Mouse (Mus musculus): Measurements from ENCODE around the gene Fzr1. TPM values are rescaled to one million over a fixed set of nuclear protein-coding genes. Genes with fewer than 3 reads are reported as not detected.
A peak's percentile ranks its signal among the peaks of the same experiment; 100 is the strongest.

Fzr1 gene
- polyA plus RNA-seq, 1 experiment = 61.6 TPM

GRCm38 (mm10) chr10:81385603-81386306 is 7.4 kb upstream of the Fzr1 start:
- peaks cover 33% of the 10 kb centered on the region for H3K79me2 ChIP-seq (ENCODE audit: control insufficient read depth, insufficient read depth)
- TF ChIP-seq MAX (IDR thresholded peaks at IDR 0.05) (no peak), CTCF (IDR thresholded peaks at IDR 0.05; ENCODE audit: control insufficient read depth, insufficient read depth, insufficient read length) (no peak), FOSL1 (IDR thresholded peaks at IDR 0.05; ENCODE audit: insufficient read depth, low read length, poor library complexity, severe bottlenecking) (no peak), MYOD1 (IDR thresholded peaks at IDR 0.05; ENCODE audit: control insufficient read depth, insufficient read length, low read depth) (no peak), USF1 (IDR thresholded peaks at IDR 0.05; ENCODE audit: low read depth) (no peak), CEBPB (IDR thresholded peaks at IDR 0.05; ENCODE audit: low read depth) (no peak), MYOG (IDR thresholded peaks at IDR 0.05; ENCODE audit: control insufficient read depth, extremely low read depth, insufficient read length) (no peak)

DNA sequence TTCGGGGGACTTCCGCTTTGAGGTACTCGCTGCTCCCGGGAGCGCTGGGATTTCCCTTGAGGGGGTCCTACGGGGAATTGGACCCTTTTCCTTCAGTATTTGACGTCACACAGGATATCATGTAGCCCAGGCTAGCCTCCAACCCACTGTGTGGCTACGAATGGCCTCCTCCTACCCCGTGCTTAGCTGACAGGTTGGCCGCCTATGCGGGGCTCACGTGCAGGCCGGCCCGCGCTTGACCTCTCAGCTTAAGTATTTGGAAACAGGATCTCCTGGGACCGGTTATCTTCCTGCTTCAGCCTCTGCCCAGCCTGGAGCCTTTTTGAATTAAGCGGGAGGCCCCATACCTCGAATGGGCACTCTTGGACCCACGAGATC is 6.3 kb upstream of the Fzr1 start:
- Histone ChIP-seq H3K79me3 (ENCODE audit: low read depth) (peaks cover 25% of the 10 kb centered on the region), H3K36me3 (ENCODE audit: control insufficient read depth, insufficient read depth) (peaks cover 33% of the 10 kb centered on the region), H3K79me2 (ENCODE audit: control insufficient read depth, insufficient read depth) (peaks cover 33% of the 10 kb centered on the region), H3K4me3 (ENCODE audit: insufficient read depth, poor library complexity, severe bottlenecking) (peak overlapping the region; percentile 100), H3ac (ENCODE audit: control insufficient read depth, insufficient read length, low read depth) (peak overlapping the region; percentile 89), H3K27me3 (ENCODE audit: control insufficient read depth, insufficient read depth, insufficient read length) (no peaks in the 10 kb centered on the region)
- TF ChIP-seq USF1 (IDR thresholded peaks at IDR 0.05; ENCODE audit: low read depth) = no peak
- no peak for TF ChIP-seq FOSL1 (IDR thresholded peaks at IDR 0.05; ENCODE audit: insufficient read depth, low read length, poor library complexity, severe bottlenecking)
- TF ChIP-seq MAX (IDR thresholded peaks at IDR 0.05) = no peak
- no peak for TF ChIP-seq CTCF (IDR thresholded peaks at IDR 0.05; ENCODE audit: control insufficient read depth, insufficient read depth, insufficient read length)
- no peak for TF ChIP-seq MYOG (IDR thresholded peaks at IDR 0.05; ENCODE audit: control insufficient read depth, extremely low read depth, insufficient read length)
- TF ChIP-seq CEBPB (IDR thresholded peaks at IDR 0.05; ENCODE audit: low read depth) = no peak
- TF ChIP-seq MYOD1 (IDR thresholded peaks at IDR 0.05; ENCODE audit: control insufficient read depth, insufficient read length, low read depth) = no peak

More at GRCm38 (mm10) chr10:81385603-81386306, 7.4 kb upstream of the Fzr1 start:
- peaks cover 25% of the 10 kb centered on the region for H3K79me3 ChIP-seq (ENCODE audit: low read depth)
- H3K27me3 ChIP-seq (ENCODE audit: control insufficient read depth, insufficient read depth, insufficient read length) = no peaks in the 10 kb centered on the region
- H3K36me3 ChIP-seq (ENCODE audit: control insufficient read depth, insufficient read depth) = peaks cover 34% of the 10 kb centered on the region
- H3K4me3 ChIP-seq (ENCODE audit: insufficient read depth, poor library complexity, severe bottlenecking) = peak overlapping the region; percentile 100
- peak overlapping the region; percentile 89 for H3ac ChIP-seq (ENCODE audit: control insufficient read depth, insufficient read length, low read depth)

GRCm38 (mm10) chr10:81383802-81384604 is 5.7 kb upstream of the Fzr1 start, which contains the start of the genes Dohh and Gm48551:
Gene Dohh, plus strand, starts transcription at chr10:81384428.
Gene Gm48551, plus strand, starts transcription at chr10:81384466.
- Histone ChIP-seq H3ac (ENCODE audit: control insufficient read depth, insufficient read length, low read depth) (peak within 1 kb of the TSS; percentile 89), H3K27me3 (ENCODE audit: control insufficient read depth, insufficient read depth, insufficient read length) (no peaks in the 10 kb centered on the region), H3K36me3 (ENCODE audit: control insufficient read depth, insufficient read depth) (peaks cover 28% of the 10 kb centered on the region), H3K79me3 (ENCODE audit: low read depth) (peaks cover 25% of the 10 kb centered on the region), H3K4me3 (ENCODE audit: insufficient read depth, poor library complexity, severe bottlenecking) (peak within 1 kb of the TSS; percentile 100), H3K79me2 (ENCODE audit: control insufficient read depth, insufficient read depth) (peaks cover 33% of the 10 kb centered on the region)
- no peak for TF ChIP-seq FOSL1 (IDR thresholded peaks at IDR 0.05; ENCODE audit: insufficient read depth, low read length, poor library complexity, severe bottlenecking)
- peak; percentile 89 for TF ChIP-seq MAX (IDR thresholded peaks at IDR 0.05)
- no peak for TF ChIP-seq MYOG (IDR thresholded peaks at IDR 0.05; ENCODE audit: control insufficient read depth, extremely low read depth, insufficient read length)
- TF ChIP-seq CTCF (IDR thresholded peaks at IDR 0.05; ENCODE audit: control insufficient read depth, insufficient read depth, insufficient read length) = no peak
- peak; percentile 100 for TF ChIP-seq USF1 (IDR thresholded peaks at IDR 0.05; ENCODE audit: low read depth)

DNA sequence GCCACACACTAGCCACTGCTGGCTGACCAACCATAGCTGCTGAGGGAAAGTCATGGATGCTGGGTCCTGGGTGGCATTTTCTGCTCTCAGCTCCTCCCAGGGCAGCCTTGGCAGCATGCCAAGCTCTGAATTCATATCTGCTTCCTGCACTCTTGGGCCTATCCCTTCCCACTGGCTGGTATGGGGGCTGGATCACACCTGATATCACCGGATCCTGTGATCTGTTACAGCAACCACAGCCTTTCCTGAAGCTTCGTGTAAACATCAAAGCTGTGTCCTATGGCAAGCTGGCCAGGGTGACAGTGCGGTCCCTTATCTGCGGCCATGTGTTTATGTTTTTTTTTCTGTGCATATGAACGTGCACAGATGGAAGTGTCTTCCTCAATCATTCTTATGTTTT is 3.7 kb upstream of the Fzr1 start:
- Histone ChIP-seq H3K79me3 (ENCODE audit: low read depth) (peaks cover 35% of the 10 kb centered on the region), H3K36me3 (ENCODE audit: control insufficient read depth, insufficient read depth) (peaks cover 10% of the 10 kb centered on the region), H3ac (ENCODE audit: control insufficient read depth, insufficient read length, low read depth) (no peak overlapping the region), H3K4me3 (ENCODE audit: insufficient read depth, poor library complexity, severe bottlenecking) (no peak overlapping the region), H3K79me2 (ENCODE audit: control insufficient read depth, insufficient read depth) (peaks cover 41% of the 10 kb centered on the region), H3K27me3 (ENCODE audit: control insufficient read depth, insufficient read depth, insufficient read length) (no peaks in the 10 kb centered on the region)
- no peak for TF ChIP-seq MAX (IDR thresholded peaks at IDR 0.05)
- TF ChIP-seq MYOD1 (IDR thresholded peaks at IDR 0.05; ENCODE audit: control insufficient read depth, insufficient read length, low read depth) = no peak
- TF ChIP-seq CEBPB (IDR thresholded peaks at IDR 0.05; ENCODE audit: low read depth) = no peak
- TF ChIP-seq CTCF (IDR thresholded peaks at IDR 0.05; ENCODE audit: control insufficient read depth, insufficient read depth, insufficient read length) = no peak
- TF ChIP-seq MYOG (IDR thresholded peaks at IDR 0.05; ENCODE audit: control insufficient read depth, extremely low read depth, insufficient read length) = no peak
- TF ChIP-seq FOSL1 (IDR thresholded peaks at IDR 0.05; ENCODE audit: insufficient read depth, low read length, poor library complexity, severe bottlenecking) = no peak
- TF ChIP-seq USF1 (IDR thresholded peaks at IDR 0.05; ENCODE audit: low read depth) = no peak

- TF ChIP-seq USF1 (IDR thresholded peaks at IDR 0.05; ENCODE audit: low read depth) (no peak), MAX (IDR thresholded peaks at IDR 0.05) (no peak), CTCF (IDR thresholded peaks at IDR 0.05; ENCODE audit: control insufficient read depth, insufficient read depth, insufficient read length) (no peak), FOSL1 (IDR thresholded peaks at IDR 0.05; ENCODE audit: insufficient read depth, low read length, poor library complexity, severe bottlenecking) (no peak), MYOD1 (IDR thresholded peaks at IDR 0.05; ENCODE audit: control insufficient read depth, insufficient read length, low read depth) (no peak), CEBPB (IDR thresholded peaks at IDR 0.05; ENCODE audit: low read depth) (no peak), MYOG (IDR thresholded peaks at IDR 0.05; ENCODE audit: control insufficient read depth, extremely low read depth, insufficient read length) (no peak)
- Histone ChIP-seq H3K79me3 (ENCODE audit: low read depth) (peaks cover 37% of the 10 kb centered on the region), H3K36me3 (ENCODE audit: control insufficient read depth, insufficient read depth) (peaks cover 17% of the 10 kb centered on the region), H3K27me3 (ENCODE audit: control insufficient read depth, insufficient read depth, insufficient read length) (no peaks in the 10 kb centered on the region), H3K79me2 (ENCODE audit: control insufficient read depth, insufficient read depth) (peaks cover 41% of the 10 kb centered on the region), H3ac (ENCODE audit: control insufficient read depth, insufficient read length, low read depth) (no peak overlapping the region), H3K4me3 (ENCODE audit: insufficient read depth, poor library complexity, severe bottlenecking) (no peak overlapping the region)
Measured at GRCm38 (mm10) chr10:81379809-81380378, 1.6 kb upstream of the Fzr1 start.

Measured in C2C12 (cell line).